Mouse (Mus musculus) MEL (cell line): ENCODE data around the gene Zfp90. TPM values are rescaled to one million over a fixed set of nuclear protein-coding genes. Genes with fewer than 3 reads are reported as not detected.

Experiments used
- DNase-seq: peaks from one replicate; pipeline ENCODE4 v3.0.0; 2011; ENCODE audit warnings: low read depth, low spot score
- H3K27ac ChIP-seq: 2 replicates; pipeline ENCODE4 v1.5.1; 2012; ENCODE audit warnings: low read depth, mild to moderate bottlenecking, control low read depth, low read length, moderate library complexity; ENCODE audit not compliant: control insufficient read depth
- H3K27me3 ChIP-seq, 2 experiments: fragments of 150-350 bp in 1 of 2; sonication (generic) in 1 of 2; 2 replicates each; pipeline ENCODE4 v1.6.1; 2012; ENCODE audit warnings: low read length in 2 of 2, mild to moderate bottlenecking in 2 of 2, improper control_type of control experiment in 1 of 2, moderate library complexity in 1 of 2; ENCODE audit not compliant: insufficient read depth in 2 of 2, control insufficient read depth in 1 of 2
- H3K36me3 ChIP-seq, 2 experiments: 2 replicates each; pipeline ENCODE4 v1.6.1; 2012 to 2014; ENCODE audit warnings: low read length in 2 of 2, improper control_type of control experiment in 1 of 2, inconsistent platforms in 1 of 2, mild to moderate bottlenecking in 1 of 2; ENCODE audit not compliant: insufficient read depth in 2 of 2, control insufficient read depth in 1 of 2
- H3K4me1 ChIP-seq, 2 experiments: fragments of 150-350 bp in 1 of 2; sonication (generic) in 1 of 2; 2 replicates each; pipeline ENCODE4 v1.6.1; 2012; ENCODE audit warnings: low read length in 2 of 2, improper control_type of control experiment in 1 of 2, mild to moderate bottlenecking in 1 of 2; ENCODE audit not compliant: insufficient read depth in 2 of 2, control insufficient read depth in 1 of 2
- H3K4me3 ChIP-seq, 2 experiments: fragments of 150-350 bp in 1 of 2; sonication (generic) in 1 of 2; 2 replicates each; pipeline ENCODE4 v1.5.1; 2012; ENCODE audit warnings: low read depth in 2 of 2, low read length in 2 of 2, mild to moderate bottlenecking in 2 of 2, moderate library complexity in 2 of 2, control low read depth in 1 of 2, improper control_type of control experiment in 1 of 2; ENCODE audit not compliant: control insufficient read depth in 1 of 2, insufficient read depth in 1 of 2
- H3K79me2 ChIP-seq: 2 replicates; pipeline ENCODE4 v1.6.1; 2012; ENCODE audit warnings: mild to moderate bottlenecking, low read length, moderate library complexity; ENCODE audit not compliant: control insufficient read depth, poor library complexity, insufficient read depth
- H3K9ac ChIP-seq: 2 replicates; pipeline ENCODE4 v1.6.1; 2012; ENCODE audit warnings: low read depth, mild to moderate bottlenecking, control low read depth, low read length, moderate library complexity; ENCODE audit not compliant: control insufficient read depth, poor library complexity, severe bottlenecking
- H3K9me3 ChIP-seq: fragments of 150-350 bp; sonication (generic); replicated peaks from 2 replicates; pipeline ENCODE4 v1.6.1; 2012; ENCODE audit warnings: mild to moderate bottlenecking, low read length, improper control_type of control experiment, moderate library complexity; ENCODE audit not compliant: insufficient read depth
- CTCF ChIP-seq, 3 experiments: IDR thresholded peaks in 2 of 3; conservative IDR thresholded peaks in 1 of 3; 2 replicates each; pipeline ENCODE4 v1.5.1; 2011 to 2012; ENCODE audit warnings: low read length in 3 of 3, low read depth in 2 of 3, mild to moderate bottlenecking in 2 of 3, improper control_type of control experiment in 1 of 3, inconsistent platforms in 1 of 3, mixed read lengths in 1 of 3, moderate library complexity in 1 of 3; ENCODE audit not compliant: control insufficient read depth in 1 of 3, insufficient read depth in 1 of 3, poor library complexity in 1 of 3, severe bottlenecking in 1 of 3
- JUND ChIP-seq: IDR thresholded peaks from 2 replicates; pipeline ENCODE4 v1.6.1; 2011; ENCODE audit warnings: low read depth, mild to moderate bottlenecking, improper control_type of control experiment, low read length
- MAFK ChIP-seq: IDR thresholded peaks from 2 replicates; pipeline ENCODE4 v1.6.1; 2011; ENCODE audit warnings: low read depth, mild to moderate bottlenecking, low read length, improper control_type of control experiment, borderline replicate concordance
- NRF1 ChIP-seq: IDR thresholded peaks from 2 replicates; pipeline ENCODE4 v1.6.1; 2014; ENCODE audit warnings: low read depth, mild to moderate bottlenecking, inconsistent platforms, low read length, improper control_type of control experiment, moderate library complexity; ENCODE audit not compliant: poor library complexity, insufficient read depth, severe bottlenecking
- POLR2A ChIP-seq, 2 experiments: IDR thresholded peaks; 2 replicates each; pipeline ENCODE4 v1.6.1; 2011 to 2012; ENCODE audit warnings: low read length in 2 of 2, mild to moderate bottlenecking in 2 of 2, control low read depth in 1 of 2, improper control_type of control experiment in 1 of 2, low read depth in 1 of 2, moderate library complexity in 1 of 2; ENCODE audit not compliant: control insufficient read depth in 1 of 2, insufficient read depth in 1 of 2, poor library complexity in 1 of 2
- POLR2AphosphoS5 ChIP-seq: IDR thresholded peaks from 2 replicates; pipeline ENCODE4 v1.6.1; 2012; ENCODE audit warnings: low read depth, borderline replicate concordance, mild to moderate bottlenecking, inconsistent platforms, low read length, moderate library complexity, mixed read lengths
- RAD21 ChIP-seq: IDR thresholded peaks from 2 replicates; pipeline ENCODE4 v1.6.1; 2011; ENCODE audit warnings: mild to moderate bottlenecking, low read depth, low read length, improper control_type of control experiment
- SIN3A ChIP-seq: IDR thresholded peaks from 2 replicates; pipeline ENCODE4 v1.6.1; 2012; ENCODE audit warnings: low read length, improper control_type of control experiment, inconsistent platforms
- SMC3 ChIP-seq: IDR thresholded peaks from 2 replicates; pipeline ENCODE4 v1.6.1; 2011; ENCODE audit warnings: low read depth, low read length, improper control_type of control experiment
- TAL1 ChIP-seq: IDR thresholded peaks from 2 replicates; pipeline ENCODE4 v1.6.1; 2012; ENCODE audit warnings: mild to moderate bottlenecking, inconsistent platforms, low read length, moderate library complexity, mixed read lengths
- USF2 ChIP-seq, 2 experiments: IDR thresholded peaks; 2 replicates each; pipeline ENCODE4 v1.6.1; 2011 to 2012; ENCODE audit warnings: improper control_type of control experiment in 2 of 2, low read length in 2 of 2, borderline replicate concordance in 1 of 2, inconsistent platforms in 1 of 2, low read depth in 1 of 2, mild to moderate bottlenecking in 1 of 2; ENCODE audit not compliant: insufficient read depth in 1 of 2
- ZNF384 ChIP-seq: IDR thresholded peaks from 2 replicates; pipeline ENCODE4 v1.6.1; 2012; ENCODE audit warnings: low read depth, mild to moderate bottlenecking, inconsistent platforms, low read length, improper control_type of control experiment
- polyA plus RNA-seq, 2 experiments: library from polyadenylated mRNA; stranded (reverse) in 1 of 2; unstranded in 1 of 2; fragments of >175 nt in 1 of 2; fragments of >200 nt in 1 of 2; gene quantifications; 2 replicates each; pipeline versions ENCODE4 v1.2.1 to v1.2.4; 2012; ENCODE audit warnings: low replicate concordance in 2 of 2, low read depth in 1 of 2; ENCODE audit not compliant: insufficient read length in 2 of 2, insufficient read depth in 1 of 2, missing spikeins in 1 of 2
- total RNA-seq: library from RNA; depleted of rRNA; stranded (reverse); fragments of 300-350 nt; gene quantifications from 2 replicates; pipeline ENCODE4 v1.2.3, GENCODE M21; 2012

Zfp90 gene
- total and polyA plus RNA-seq, 3 experiments, result 2.6 to 3.9 TPM; not detected in 1

DNA sequence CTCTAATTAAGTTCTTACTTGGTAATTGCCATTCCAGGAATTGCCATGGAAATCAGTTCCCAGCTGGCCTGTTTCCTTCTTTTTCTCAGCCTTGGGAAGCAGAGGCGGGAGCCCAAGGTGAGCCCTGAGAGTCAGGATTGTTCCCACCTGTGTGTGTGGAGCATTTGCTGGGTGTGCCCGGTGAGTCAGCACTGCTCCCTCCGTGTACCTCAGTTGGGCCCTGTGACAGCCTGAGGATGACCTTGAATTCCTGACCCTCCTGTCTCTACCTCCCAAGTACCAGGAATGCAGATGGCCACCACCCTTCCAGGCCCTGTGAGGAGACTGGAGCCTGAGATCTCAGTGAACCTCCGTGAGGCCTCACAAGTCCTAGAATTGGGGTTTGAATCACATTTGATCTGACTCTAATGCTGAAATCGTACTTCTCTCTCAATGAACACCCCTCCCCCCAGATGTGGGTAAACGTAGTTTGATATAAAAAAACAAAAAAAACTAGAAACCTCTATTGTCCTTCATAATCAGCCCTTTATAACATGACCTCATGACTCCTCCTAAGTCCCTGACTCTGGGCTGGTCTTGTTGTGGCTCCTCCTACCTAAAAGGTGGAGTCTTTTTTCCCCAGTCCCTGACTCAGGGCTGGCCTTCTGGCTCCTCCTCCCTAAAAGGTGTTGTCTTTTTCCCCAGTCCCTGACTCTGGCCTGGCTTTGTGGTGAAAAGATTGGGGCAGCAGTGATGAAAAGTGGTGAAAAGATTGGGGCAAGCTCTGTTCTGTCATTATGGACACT is 36.4 kb downstream of the Zfp90 start:
- Histone ChIP-seq H3K79me2 (no peaks in the 10 kb centered on the region), H3K4me1 (no peaks in the 10 kb centered on the region), H3K36me3 (no peaks in the 10 kb centered on the region), H3K27ac (no peak overlapping the region), H3K9me3 (no peaks in the 10 kb centered on the region), H3K9ac (no peak overlapping the region), H3K4me3 (no peak overlapping the region), H3K27me3 (peaks cover 0 to 1% of the 10 kb centered on the region in 2 experiments; a peak in 1 of 4 replicates)
- TF ChIP-seq NRF1 (no peak), POLR2A (IDR thresholded peaks at IDR 0.05; ENCODE audit: control insufficient read depth in 1 of 2, insufficient read depth in 1 of 2, low read depth in 1 of 2, low read length in 2 of 2, poor library complexity in 1 of 2) (no peak), SMC3 (no peak), CTCF (IDR thresholded peaks at IDR 0.05 in 2 of 3, conservative IDR thresholded peaks at IDR 0.05 in 1 of 3; ENCODE audit: control insufficient read depth in 1 of 3, insufficient read depth in 1 of 3, low read depth in 2 of 3, low read length in 3 of 3, poor library complexity in 1 of 3, severe bottlenecking in 1 of 3) (no peak), TAL1 (no peak)
- no peak for DNase-seq

DNA sequence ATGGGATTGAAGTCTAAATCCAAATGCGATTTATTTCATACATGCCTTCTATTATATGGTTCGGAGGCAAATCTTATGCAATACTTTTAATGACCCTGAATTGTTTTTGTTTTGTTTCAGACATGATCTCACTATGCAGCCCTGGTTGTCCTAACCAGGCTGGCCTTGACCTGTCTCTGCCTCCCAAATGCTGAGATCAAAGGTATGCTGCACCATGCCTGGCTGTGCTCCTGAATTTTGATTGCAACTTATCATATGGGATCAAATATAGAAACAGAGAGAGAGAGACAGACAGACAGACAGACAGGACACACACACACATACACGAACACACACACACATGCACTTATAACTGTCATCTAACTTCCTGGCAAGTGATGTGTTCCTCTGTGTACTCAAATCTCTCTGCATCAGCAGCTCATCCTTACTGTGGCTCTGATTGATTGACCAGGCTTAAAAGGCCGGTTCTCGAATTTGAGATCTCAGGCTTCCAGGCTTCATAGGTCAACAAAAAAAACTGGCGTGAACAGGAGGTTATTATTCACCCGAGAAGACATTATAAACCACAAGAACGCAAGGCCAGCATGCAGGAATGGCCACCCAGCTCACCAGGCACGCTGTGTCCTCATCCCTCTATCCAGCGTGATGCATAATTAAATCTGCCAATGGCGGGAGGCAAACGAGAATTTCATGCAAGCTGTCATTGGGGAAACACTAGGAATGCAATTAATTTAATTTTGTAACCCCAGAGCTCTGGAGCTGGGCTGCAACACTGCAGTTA is 37.8 kb downstream of the Zfp90 start:
- TF ChIP-seq USF2 (IDR thresholded peaks at IDR 0.05; ENCODE audit: borderline replicate concordance in 1 of 2, insufficient read depth in 1 of 2, low read depth in 1 of 2, low read length in 2 of 2) (no peak), MAFK (no peak), JUND (no peak), NRF1 (no peak), SMC3 (no peak), RAD21 (no peak), ZNF384 (no peak), POLR2AphosphoS5 (no peak), SIN3A (no peak)
- TF ChIP-seq, all 39 proteins: peak for 0
- Histone ChIP-seq H3K36me3 (no peaks in the 10 kb centered on the region), H3K79me2 (no peaks in the 10 kb centered on the region), H3K27me3 (peaks cover 0 to 1% of the 10 kb centered on the region in 2 experiments; a peak in 1 of 4 replicates), H3K27ac (no peak overlapping the region), H3K9ac (no peak overlapping the region), H3K4me3 (no peak overlapping the region), H3K9me3 (no peaks in the 10 kb centered on the region), H3K4me1 (no peaks in the 10 kb centered on the region)
- no peak for DNase-seq
